Mouse (Mus musculus) cortical plate, adult 2 months (tissue): Measurements from ENCODE around the gene Rnf224.

ENCODE experiments used
- CTCF ChIP-seq: fragments of 200-500 bp; IDR thresholded peaks from 2 replicates; pipeline ENCODE4 v1.5.1; 2011; ENCODE audit warnings: mild to moderate bottlenecking, control low read depth, low read length; ENCODE audit not compliant: insufficient read depth; ENCODE audit errors: extremely low read depth
- POLR2A ChIP-seq: fragments of 200-500 bp; IDR thresholded peaks from 2 replicates; pipeline ENCODE4 v1.6.1; 2011; ENCODE audit warnings: mild to moderate bottlenecking, low read length, control low read depth; ENCODE audit not compliant: insufficient read depth; ENCODE audit errors: extremely low read depth

GRCm38 (mm10) chr2:25266720-25267119 is 30.1 kb upstream of the Rnf224 start:
- TF ChIP-seq CTCF (no peak), POLR2A (no peak)
